Mouse (Mus musculus): ENCODE measurements around the gene Zc3h14.

- no peak for TF ChIP-seq EP300 (optimal IDR thresholded peaks at IDR 0.05)
- TF ChIP-seq CTCF (IDR thresholded peaks at IDR 0.05; ENCODE audit: low read depth) = no peak
Observed at GRCm38 (mm10) chr12:98733165-98733564, 13.6 kb upstream of the Zc3h14 start.
